In genomic region chr2:79414505-79414904, GRCm38 (mm10) we compare ENCODE assay signal across 24 mouse cellular contexts. TPM values are rescaled to one million over a fixed set of nuclear protein-coding genes. Genes with fewer than 3 reads are reported as not detected.
A peak's percentile ranks its signal among the peaks of the same experiment; 100 is the strongest.
DNase-seq lines count a peak whose midpoint lies in the region; ATAC-seq and TF ChIP-seq lines count a peak whose summit lies in the region.
"Had no signal": no experiment of that assay in that cellular context is flagged by ENCODE, and none has a peak within 500 bp of the region (broad histone marks: within the 10 kb centered on the region; RNA-seq: fewer than 3 reads in every experiment).

No protein-coding gene starts in this region.

- no peak for DNase-seq in forebrain, postnatal 0 days
- DNase-seq in brain, adult 2 months (ENCODE audit: low read depth, low spot score): peak; percentile 64
- peak; percentile 64 for DNase-seq in cerebellum, adult 11-12 months
- peak; percentile 58 to 70 for DNase-seq in cerebellum, postnatal 25 days
- no peak for DNase-seq in heart, adult 8-10 months (ENCODE audit: low spot score)
- DNase-seq in frontal cortex, adult 2 months (ENCODE audit: extremely low spot score in 1 of 2, low spot score in 1 of 2): no peak
- DNase-seq in urinary bladder, postnatal 4 days (ENCODE audit: low spot score in 2 of 2): no peak
- DNase-seq: adrenal gland, adult 8-10 months; B cell, adult 2 months; gastrocnemius, postnatal 25 days; kidney, postnatal 4 days; lung, adult 18-20 months; lung, postnatal 4 days had no signal

- no peak overlapping the region for H3K27ac ChIP-seq in forebrain, postnatal 0 days (ENCODE audit: low read depth, low read length)
- no peak overlapping the region for H3K27ac ChIP-seq in forebrain, embryonic 15.5 days (replicated peaks)
- H3K27ac ChIP-seq: limb, embryonic 15.5 days; midbrain, embryonic 12.5 days; stomach, embryonic 15.5 days had no signal

- H3K4me1 ChIP-seq in forebrain, postnatal 0 days (ENCODE audit: insufficient read depth): no peaks in the 10 kb centered on the region; the same call in 1 of the 2 replicates
- no peaks in the 10 kb centered on the region for H3K4me1 ChIP-seq in forebrain, embryonic 15.5 days
- H3K4me1 ChIP-seq: limb, embryonic 15.5 days; midbrain, embryonic 12.5 days; stomach, embryonic 15.5 days had no signal

- H3K9ac ChIP-seq in forebrain, postnatal 0 days: no peak overlapping the region
- H3K9ac ChIP-seq in forebrain, embryonic 15.5 days (replicated peaks): no peak overlapping the region
- H3K9ac ChIP-seq: heart, embryonic 12.5 days; limb, embryonic 15.5 days; midbrain, embryonic 12.5 days; stomach, embryonic 15.5 days had no signal

- no peaks in the 10 kb centered on the region for H3K9me3 ChIP-seq in forebrain, postnatal 0 days (ENCODE audit: low read length)
- no peaks in the 10 kb centered on the region for H3K9me3 ChIP-seq in forebrain, embryonic 15.5 days
- H3K9me3 ChIP-seq: heart, embryonic 12.5 days; limb, embryonic 15.5 days; midbrain, embryonic 12.5 days; stomach, embryonic 15.5 days had no signal

- H3K4me2 ChIP-seq in forebrain, postnatal 0 days (ENCODE audit: low read depth): no peak overlapping the region
- H3K4me2 ChIP-seq in forebrain, embryonic 15.5 days (replicated peaks): no peak overlapping the region
- H3K4me2 ChIP-seq: heart, embryonic 12.5 days; limb, embryonic 15.5 days; midbrain, embryonic 12.5 days; stomach, embryonic 15.5 days had no signal

- no peaks in the 10 kb centered on the region for H3K36me3 ChIP-seq in forebrain, postnatal 0 days (ENCODE audit: insufficient read depth)
- H3K36me3 ChIP-seq in forebrain, embryonic 15.5 days: no peaks in the 10 kb centered on the region
- H3K36me3 ChIP-seq: heart, embryonic 12.5 days; limb, embryonic 15.5 days; midbrain, embryonic 12.5 days; stomach, embryonic 15.5 days had no signal

- no peak for TF ChIP-seq CTCF in forebrain, postnatal 0 days (IDR thresholded peaks at IDR 0.05; ENCODE audit: low read depth)

- H3K4me3 ChIP-seq in forebrain, postnatal 0 days (ENCODE audit: low read depth, low read length): no peak overlapping the region
- no peak overlapping the region for H3K4me3 ChIP-seq in forebrain, embryonic 15.5 days
- H3K4me3 ChIP-seq: heart, embryonic 12.5 days; limb, embryonic 15.5 days; midbrain, embryonic 12.5 days; myocyte; stomach, embryonic 15.5 days had no signal

- peak; percentile 36; the same call in 1 of the 2 replicates for ATAC-seq in forebrain, postnatal 0 days
- no peak for ATAC-seq in forebrain, embryonic 15.5 days (replicated peaks)
- ATAC-seq: inflammation-experienced regulatory T-cells, adult 6 months had no signal

- 68% methylated on average over 7 of the region's 7 CpGs for WGBS in forebrain, postnatal 0 days
- WGBS in forebrain, embryonic 15.5 days: 76% methylated on average over 7 of the region's 7 CpGs

- no peaks in the 10 kb centered on the region; the same call in 1 of the 2 replicates for H3K27me3 ChIP-seq in forebrain, postnatal 0 days (ENCODE audit: insufficient read depth, low read length)
- no peaks in the 10 kb centered on the region for H3K27me3 ChIP-seq in forebrain, embryonic 15.5 days
- H3K27me3 ChIP-seq: heart, embryonic 12.5 days; limb, embryonic 15.5 days; midbrain, embryonic 12.5 days; stomach, embryonic 15.5 days had no signal

RNA-seq across cellular contexts. Expression of gene Neurod1, which starts 42.0 kb away (rescaled TPM):
- 14.2 and 15.9 TPM in 2 replicates for total RNA-seq in forebrain, postnatal 0 days (2014; rRNA removed)
- 29.8 and 43.0 TPM in 2 replicates for polyA plus RNA-seq in forebrain, postnatal 0 days (2015; fragmentation: Nextera tagmentation; extraction: Ambion mirVana)
- 72.5 and 78.1 TPM in 2 replicates for polyA plus RNA-seq in forebrain, embryonic 15.5 days (2015; fragmentation: Nextera tagmentation; extraction: Ambion mirVana)
- not detected for total RNA-seq in heart, adult 8-10 months (2022)
- polyA plus RNA-seq in frontal cortex, adult 2 months (2012; rRNA removed): 10.1 and 11.0 TPM in 2 replicates
- total RNA-seq: adrenal gland, adult 8-10 months; gastrocnemius, postnatal 25 days; heart, postnatal 25 days had no signal
- polyA plus RNA-seq: heart, embryonic 12.5 days; inflammation-experienced regulatory T-cells, adult 6 months; kidney, embryonic 14.5 days; limb, embryonic 15.5 days; myocyte; spleen, adult 2 months; thymus, postnatal 0 days had no signal

RNA-seq across cellular contexts. Expression of gene Cerkl, which starts 42.1 kb away (rescaled TPM):
- total RNA-seq in forebrain, postnatal 0 days (2014; rRNA removed): 0.15 and 0.52 TPM in 2 replicates
- polyA plus RNA-seq in forebrain, postnatal 0 days (2015; fragmentation: Nextera tagmentation; extraction: Ambion mirVana): 1.1 and 1.2 TPM in 2 replicates
- polyA plus RNA-seq in forebrain, embryonic 15.5 days (2015; fragmentation: Nextera tagmentation; extraction: Ambion mirVana): 1.4 and 1.7 TPM in 2 replicates
- 1 to 10 TPM in 2 of 4 experiments, under 1 TPM in 2; 0.27 to 1.9 (median 1.2) TPM for total RNA-seq in heart, adult 8-10 months (2022)
- 2.2 and 2.6 TPM in 2 replicates for polyA plus RNA-seq in frontal cortex, adult 2 months (2012; rRNA removed)
- polyA plus RNA-seq: heart, embryonic 12.5 days; myocyte had no signal

Comparison
In these comparisons a context has a peak if more than half of its experiments do, and no peak if none do; other contexts are left out.
1. DNase-seq: peak in brain, adult 2 months (single experiment), cerebellum, adult 11-12 months (single experiment) and cerebellum, postnatal 25 days (2 of 2); none in forebrain, postnatal 0 days (single experiment), heart, adult 8-10 months (single experiment), frontal cortex, adult 2 months (0 of 2) and urinary bladder, postnatal 4 days (0 of 2).